ENCODE assay signal across 8 mouse cellular contexts in genomic region chr11:120467736-120468092, GRCm38 (mm10). TPM values are rescaled to one million over a fixed set of nuclear protein-coding genes. Genes with fewer than 3 reads are reported as not detected.
A peak's percentile ranks its signal among the peaks of the same experiment; 100 is the strongest.
DNase-seq lines count a peak whose midpoint lies in the region; ATAC-seq and TF ChIP-seq lines count a peak whose summit lies in the region.

No protein-coding gene starts in this region.

- WGBS in neural tube, embryonic 11.5 days: 1% methylated on average over 33 of the region's 33 CpGs
- WGBS in limb, embryonic 14.5 days: under 1% methylated on average over 28 of the region's 33 CpGs
- WGBS in stomach, embryonic 15.5 days: under 1% methylated on average over 33 of the region's 33 CpGs

- peak overlapping the region; percentile 77 for H3K9ac ChIP-seq in neural tube, embryonic 11.5 days (ENCODE audit: low read length)
- peak overlapping the region; percentile 76 for H3K9ac ChIP-seq in limb, embryonic 14.5 days (ENCODE audit: low read depth, low read length, severe bottlenecking)
- H3K9ac ChIP-seq in stomach, embryonic 15.5 days: peak overlapping the region; percentile 90

- 0 out of 2 replicates have a peak, but pooled peaks have one; percentile 14 for ATAC-seq in frontal cortex, adult (ENCODE audit: low TSS enrichment)
- ATAC-seq in neural tube, embryonic 11.5 days (ENCODE audit: insufficient read depth, low FRiP score, low TSS enrichment): no peak
- ATAC-seq in limb, embryonic 14.5 days (ENCODE audit: low FRiP score, low read depth): peak; percentile 8; the same call in 1 of the 2 replicates
- ATAC-seq in stomach, embryonic 15.5 days (ENCODE audit: insufficient read depth, low FRiP score, low read depth): no peak

- 0 out of 2 replicates have a peak overlapping the region, but pooled peaks have one; percentile 56 for H3K27ac ChIP-seq in neural tube, embryonic 11.5 days (ENCODE audit: low read depth, low read length)
- H3K27ac ChIP-seq in limb, embryonic 14.5 days (replicated peaks; ENCODE audit: low read depth, low read length): 0 out of 2 replicates have a peak overlapping the region, but pooled peaks have one; percentile 13
- H3K27ac ChIP-seq in stomach, embryonic 15.5 days: peak overlapping the region; percentile 48; the same call in 1 of the 2 replicates

- peak overlapping the region; percentile 93 for H3K4me3 ChIP-seq in neural tube, embryonic 11.5 days (ENCODE audit: low read depth, low read length)
- H3K4me3 ChIP-seq in limb, embryonic 14.5 days (replicated peaks; ENCODE audit: low read length): peak overlapping the region; percentile 99
- peak overlapping the region; percentile 94 for H3K4me3 ChIP-seq in stomach, embryonic 15.5 days (replicated peaks)

- DNase-seq in frontal cortex, postnatal 14 days (ENCODE audit: low spot score in 2 of 2): no peak
- no peak for DNase-seq in neural tube, embryonic 11.5 days (ENCODE audit: low spot score)
- DNase-seq in neural tube, embryonic 10.5 days (ENCODE audit: extremely low spot score, low spot score): no peak
- no peak for DNase-seq in limb, embryonic 14.5 days (ENCODE audit: low spot score)
- no peak for DNase-seq in adrenal gland, postnatal 10 days
- no peak for DNase-seq in adipocyte (ENCODE audit: low spot score)

- no peak for TF ChIP-seq POLR2A in limb, embryonic 14.5 days (IDR thresholded peaks at IDR 0.05; ENCODE audit: borderline replicate concordance, extremely low read depth, insufficient read depth, insufficient read length)

- peaks cover 12% of the 10 kb centered on the region for H3K4me1 ChIP-seq in neural tube, embryonic 11.5 days (ENCODE audit: control insufficient read depth, insufficient read depth, low read length)
- H3K4me1 ChIP-seq in limb, embryonic 14.5 days (ENCODE audit: control insufficient read depth, insufficient read depth, low read length): peaks cover 20% of the 10 kb centered on the region
- peaks cover 18% of the 10 kb centered on the region for H3K4me1 ChIP-seq in stomach, embryonic 15.5 days

- no peaks in the 10 kb centered on the region for H3K9me3 ChIP-seq in neural tube, embryonic 11.5 days (ENCODE audit: control insufficient read depth, low read length)
- no peaks in the 10 kb centered on the region for H3K9me3 ChIP-seq in limb, embryonic 14.5 days (ENCODE audit: control insufficient read depth, low read length)
- H3K9me3 ChIP-seq in stomach, embryonic 15.5 days: no peaks in the 10 kb centered on the region

- peaks cover 18% of the 10 kb centered on the region for H3K36me3 ChIP-seq in neural tube, embryonic 11.5 days (ENCODE audit: control insufficient read depth, insufficient read depth, low read length)
- peaks cover 63% of the 10 kb centered on the region for H3K36me3 ChIP-seq in limb, embryonic 14.5 days (ENCODE audit: control insufficient read depth, insufficient read depth, low read length)
- peaks cover 30% of the 10 kb centered on the region for H3K36me3 ChIP-seq in stomach, embryonic 15.5 days

- H3K27me3 ChIP-seq in neural tube, embryonic 11.5 days (ENCODE audit: control insufficient read depth, insufficient read depth, low read length): no peaks in the 10 kb centered on the region
- no peaks in the 10 kb centered on the region for H3K27me3 ChIP-seq in limb, embryonic 14.5 days (ENCODE audit: control insufficient read depth, insufficient read depth, low read length)
- no peaks in the 10 kb centered on the region for H3K27me3 ChIP-seq in stomach, embryonic 15.5 days (replicated peaks)

- peak overlapping the region; percentile 93 for H3K4me2 ChIP-seq in neural tube, embryonic 11.5 days (ENCODE audit: low read depth)
- H3K4me2 ChIP-seq in limb, embryonic 14.5 days (replicated peaks; ENCODE audit: low read depth, low read length, severe bottlenecking): peak overlapping the region; percentile 89
- peak overlapping the region; percentile 65 for H3K4me2 ChIP-seq in stomach, embryonic 15.5 days

RNA-seq across cellular contexts. Expression of gene Arl16, which starts 0.3 kb away (rescaled TPM):
- polyA plus RNA-seq in neural tube, embryonic 11.5 days (2014; fragmentation: Nextera tagmentation; extraction: Ambion mirVana): 61.2 and 65.7 TPM in 2 replicates
- 45.2 and 52.7 TPM in 2 replicates for polyA plus RNA-seq in limb, embryonic 14.5 days (2012; rRNA removed)
- 48.9 and 49.7 TPM in 2 replicates for polyA plus RNA-seq in limb, embryonic 14.5 days (2014; fragmentation: Nextera tagmentation; extraction: Ambion mirVana)
- polyA plus RNA-seq in stomach, embryonic 15.5 days (2015; fragmentation: Nextera tagmentation; extraction: Ambion mirVana): 40.0 and 42.7 TPM in 2 replicates
- 10 to 100 TPM; 20.6 to 20.9 TPM for total RNA-seq in adrenal gland, postnatal 10 days (2021)

RNA-seq across cellular contexts. Expression of gene Ccdc137, which starts 9.8 kb away (rescaled TPM):
- polyA plus RNA-seq in neural tube, embryonic 11.5 days (2014; fragmentation: Nextera tagmentation; extraction: Ambion mirVana): 26.4 and 29.0 TPM in 2 replicates
- polyA plus RNA-seq in limb, embryonic 14.5 days (2012; rRNA removed): 42.1 and 43.0 TPM in 2 replicates
- 29.2 TPM in 2 replicates for polyA plus RNA-seq in limb, embryonic 14.5 days (2014; fragmentation: Nextera tagmentation; extraction: Ambion mirVana)
- polyA plus RNA-seq in stomach, embryonic 15.5 days (2015; fragmentation: Nextera tagmentation; extraction: Ambion mirVana): 30.5 and 32.2 TPM in 2 replicates
- total RNA-seq in adrenal gland, postnatal 10 days (2021): 10 to 100 TPM; 16.1 to 18.8 TPM

RNA-seq across cellular contexts. Expression of gene Oxld1, which starts 9.8 kb away (rescaled TPM):
- 12.0 and 14.4 TPM in 2 replicates for polyA plus RNA-seq in neural tube, embryonic 11.5 days (2014; fragmentation: Nextera tagmentation; extraction: Ambion mirVana)
- polyA plus RNA-seq in limb, embryonic 14.5 days (2012; rRNA removed): 12.3 and 14.7 TPM in 2 replicates
- 12.8 and 14.3 TPM in 2 replicates for polyA plus RNA-seq in limb, embryonic 14.5 days (2014; fragmentation: Nextera tagmentation; extraction: Ambion mirVana)
- 15.7 and 16.1 TPM in 2 replicates for polyA plus RNA-seq in stomach, embryonic 15.5 days (2015; fragmentation: Nextera tagmentation; extraction: Ambion mirVana)
- 10 to 100 TPM; 59.0 to 82.0 TPM for total RNA-seq in adrenal gland, postnatal 10 days (2021)

RNA-seq across cellular contexts. Expression of gene Pde6g, which starts 14.4 kb away (rescaled TPM):
- polyA plus RNA-seq in neural tube, embryonic 11.5 days (2014; fragmentation: Nextera tagmentation; extraction: Ambion mirVana): 0.65 TPM in 1 of 2 replicates, not detected in the other
- polyA plus RNA-seq in limb, embryonic 14.5 days (2012; rRNA removed): 0.31 and 0.70 TPM in 2 replicates
- not detected in 2 replicates for polyA plus RNA-seq in limb, embryonic 14.5 days (2014; fragmentation: Nextera tagmentation; extraction: Ambion mirVana)
- polyA plus RNA-seq in stomach, embryonic 15.5 days (2015; fragmentation: Nextera tagmentation; extraction: Ambion mirVana): 0.26 TPM in 1 of 2 replicates, not detected in the other
- total RNA-seq in adrenal gland, postnatal 10 days (2021): under 1 TPM in 1 of 2 experiments, not detected in 1; 0.94 TPM

RNA-seq across cellular contexts. Expression of gene Mrpl12, which starts 16.7 kb away (rescaled TPM):
- 142 and 145 TPM in 2 replicates for polyA plus RNA-seq in neural tube, embryonic 11.5 days (2014; fragmentation: Nextera tagmentation; extraction: Ambion mirVana)
- 87.0 and 101 TPM in 2 replicates for polyA plus RNA-seq in limb, embryonic 14.5 days (2012; rRNA removed)
- polyA plus RNA-seq in limb, embryonic 14.5 days (2014; fragmentation: Nextera tagmentation; extraction: Ambion mirVana): 127 and 142 TPM in 2 replicates
- 157 and 168 TPM in 2 replicates for polyA plus RNA-seq in stomach, embryonic 15.5 days (2015; fragmentation: Nextera tagmentation; extraction: Ambion mirVana)
- 100 to 1,000 TPM; 179 to 189 TPM for total RNA-seq in adrenal gland, postnatal 10 days (2021)

Comparison
In these comparisons a context has a peak if more than half of its experiments do, and no peak if none do; other contexts are left out.
1. ATAC-seq: peak in frontal cortex, adult (single experiment) and limb, embryonic 14.5 days (single experiment); none in neural tube, embryonic 11.5 days (single experiment) and stomach, embryonic 15.5 days (single experiment).
2. Peak in every context shown above with its lines, with median percentiles within 50 percentile points of each other: H3K27ac ChIP-seq, H3K4me2 ChIP-seq, H3K4me3 ChIP-seq and H3K9ac ChIP-seq.